Mouse (Mus musculus) liver, embryonic 13.5 days (tissue): ENCODE measurements around the gene Pacsin2. TPM values are rescaled to one million over a fixed set of nuclear protein-coding genes. Genes with fewer than 3 reads are reported as not detected.
A peak's percentile ranks its signal among the peaks of the same experiment; 100 is the strongest.
"Not testable (repeated sequence)": the region's sequence is repeated elsewhere in the genome, so short reads cannot be mapped to it uniquely, and the experiment has no call there.

Source experiments
- ATAC-seq: fragments of 200-750 bp; cut with Nextera tagmentation; 2 replicates; pipeline ENCODE4 v1.8.0; 2017; ENCODE audit warnings: low read depth, mild to moderate bottlenecking, moderate number of reproducible peaks, moderate library complexity
- DNase-seq: peaks from one replicate; pipeline ENCODE4 v3.0.0; 2022
- H3K27ac ChIP-seq: fragments of 300-500 bp; sonication (generic); 2 replicates; pipeline ENCODE4 v1.5.1; 2015; ENCODE audit warnings: moderate library complexity, mild to moderate bottlenecking, inconsistent platforms
- H3K27me3 ChIP-seq: fragments of 300-500 bp; sonication (generic); 2 replicates; pipeline ENCODE4 v1.6.1; 2015; ENCODE audit warnings: mild to moderate bottlenecking, inconsistent platforms
- H3K36me3 ChIP-seq: fragments of 300-500 bp; sonication (generic); 2 replicates; pipeline ENCODE4 v1.6.1; 2015; ENCODE audit warnings: mild to moderate bottlenecking, inconsistent platforms
- H3K4me1 ChIP-seq: fragments of 300-500 bp; sonication (generic); replicated peaks from 2 replicates; pipeline ENCODE4 v1.6.1; 2015; ENCODE audit warnings: inconsistent platforms
- H3K4me2 ChIP-seq: fragments of 300-500 bp; sonication (generic); 2 replicates; pipeline ENCODE4 v1.6.1; 2015; ENCODE audit warnings: inconsistent platforms, mild to moderate bottlenecking, moderate library complexity
- H3K4me3 ChIP-seq: fragments of 300-500 bp; sonication (generic); replicated peaks from 2 replicates; pipeline ENCODE4 v1.5.1; 2015; ENCODE audit warnings: mild to moderate bottlenecking, inconsistent platforms
- H3K9ac ChIP-seq: fragments of 300-500 bp; sonication (generic); 2 replicates; pipeline ENCODE4 v1.6.1; 2015; ENCODE audit warnings: mild to moderate bottlenecking, inconsistent platforms
- H3K9me3 ChIP-seq: fragments of 300-500 bp; sonication (generic); replicated peaks from 2 replicates; pipeline ENCODE4 v1.6.1; 2016; ENCODE audit warnings: inconsistent platforms
- WGBS: fragments of 180-500 bp; shearing (Covaris S2); methylation state at CpG from one replicate; pipeline ENCODE4 v1.1.7; 2015; ENCODE audit not compliant: insufficient replicate concordance; 5-methylcytosine and 5-hydroxymethylcytosine counted together
- polyA plus RNA-seq: library from polyadenylated mRNA; unstranded; fragments of >200 nt; fragmentation: Nextera tagmentation; extraction: Ambion mirVana; gene quantifications from 2 replicates; pipeline ENCODE4 v1.2.1, GENCODE M21; 2015

Gene Pacsin2
- polyA plus RNA-seq, 1 experiment from 2014 or later = 45.0 TPM

DNA sequence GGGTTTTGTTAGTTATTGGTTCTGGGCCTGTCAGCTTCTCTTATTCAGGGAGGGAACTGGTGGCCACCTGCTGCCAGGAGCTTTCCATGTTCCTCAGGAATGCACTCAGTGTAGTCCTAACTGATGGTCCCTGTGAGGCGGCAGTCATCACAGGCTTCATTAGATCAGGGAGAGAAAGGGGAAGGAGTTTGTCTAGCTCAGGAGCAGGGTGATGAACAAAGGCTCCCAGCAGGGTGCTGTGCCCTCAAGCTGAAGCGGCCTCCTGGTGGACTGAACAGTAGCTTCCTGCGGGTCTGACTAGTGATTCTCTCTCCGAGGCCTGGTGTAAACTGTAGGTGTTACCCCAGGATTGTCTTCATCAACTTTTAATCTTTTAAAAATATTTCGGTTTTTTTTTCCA lies 61.4 kb downstream of the Pacsin2 start:
- no peak overlapping the region for H3K4me2 ChIP-seq
- H3K36me3 ChIP-seq = peaks cover 43% of the 10 kb centered on the region
- ATAC-seq (no peak), DNase-seq (no peak)
- H3K4me1 ChIP-seq = peaks cover 40% of the 10 kb centered on the region
- H3K9me3 ChIP-seq = no peaks in the 10 kb centered on the region
- no peaks in the 10 kb centered on the region for H3K27me3 ChIP-seq
- WGBS = 76% methylated on average over 5 of the region's 5 CpGs
- H3K4me3 ChIP-seq = no peak overlapping the region
- H3K9ac ChIP-seq = no peak overlapping the region
- H3K27ac ChIP-seq = no peak overlapping the region

DNA sequence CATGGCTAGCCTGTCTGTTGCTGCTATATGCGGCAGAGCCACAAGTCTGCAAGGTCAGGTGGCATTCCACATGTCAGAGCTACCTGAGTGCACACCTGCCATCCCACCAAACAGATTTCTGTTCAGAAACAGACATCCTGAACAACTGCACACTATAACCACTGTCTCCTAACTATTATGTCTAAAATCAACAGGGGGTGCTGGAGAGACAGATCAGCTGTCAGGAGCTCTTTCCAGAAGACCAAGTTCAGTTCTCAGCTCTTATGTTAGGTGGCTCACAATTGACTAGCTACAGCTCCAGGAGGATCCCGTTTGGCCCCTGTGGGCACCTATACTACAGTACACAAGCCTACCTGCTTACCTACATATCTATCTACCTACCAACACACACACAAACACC lies 71.7 kb downstream of the Pacsin2 start:
- no peak overlapping the region for H3K4me2 ChIP-seq
- no peaks in the 10 kb centered on the region for H3K27me3 ChIP-seq
- no peaks in the 10 kb centered on the region for H3K4me1 ChIP-seq
- H3K4me3 ChIP-seq = no peak overlapping the region
- 73% methylated on average over 2 of the region's 2 CpGs for WGBS
- H3K36me3 ChIP-seq = peaks cover 86% of the 10 kb centered on the region
- no peak for ATAC-seq
- no peak for DNase-seq
- no peak overlapping the region for H3K9ac ChIP-seq
- no peaks in the 10 kb centered on the region for H3K9me3 ChIP-seq
- no peak overlapping the region for H3K27ac ChIP-seq

GRCm38 (mm10) chr15:83387911-83388310 lies 76.5 kb downstream of the Pacsin2 start:
- DNase-seq (no peak), ATAC-seq (no peak)
- H3K4me3 ChIP-seq = no peak overlapping the region
- H3K9me3 ChIP-seq = no peaks in the 10 kb centered on the region
- no peak overlapping the region for H3K9ac ChIP-seq
- H3K4me2 ChIP-seq = no peak overlapping the region
- 92% methylated on average over 2 of the region's 2 CpGs for WGBS
- peaks cover 98% of the 10 kb centered on the region for H3K36me3 ChIP-seq
- no peaks in the 10 kb centered on the region for H3K4me1 ChIP-seq
- H3K27ac ChIP-seq = no peak overlapping the region
- no peaks in the 10 kb centered on the region for H3K27me3 ChIP-seq

- 80% methylated on average over 2 of the region's 2 CpGs for WGBS
- no peaks in the 10 kb centered on the region for H3K27me3 ChIP-seq
- no peak overlapping the region for H3K4me3 ChIP-seq
- DNase-seq (no peak), ATAC-seq (no peak)
- no peak overlapping the region for H3K4me2 ChIP-seq
- no peaks in the 10 kb centered on the region for H3K9me3 ChIP-seq
- H3K4me1 ChIP-seq = peaks cover 13% of the 10 kb centered on the region
- no peak overlapping the region for H3K27ac ChIP-seq
- no peak overlapping the region for H3K9ac ChIP-seq
- peaks cover 100% of the 10 kb centered on the region for H3K36me3 ChIP-seq
These were observed 80.8 kb downstream of the Pacsin2 start for GRCm38 (mm10) chr15:83383633-83384032.

DNA sequence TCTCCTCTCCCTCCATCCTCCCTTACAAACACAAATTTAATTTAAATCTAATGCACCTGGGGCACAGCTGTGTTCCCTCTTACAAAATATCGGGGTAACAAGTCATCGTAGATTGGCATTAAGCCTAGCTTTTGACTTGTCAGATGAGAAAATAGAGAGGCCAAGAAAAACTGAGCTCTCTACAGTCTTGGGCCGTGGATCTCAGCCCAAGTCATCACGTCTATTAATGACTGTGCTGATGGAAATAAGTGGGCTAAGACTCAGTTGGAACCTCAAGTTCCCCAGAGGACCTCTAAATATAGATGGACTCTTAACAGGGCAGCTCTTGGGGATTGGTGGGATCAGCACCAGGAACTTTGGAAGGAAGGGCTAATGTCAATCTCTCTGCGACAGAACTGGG lies 81.3 kb downstream of the Pacsin2 start:
- Histone ChIP-seq H3K9ac (no peak overlapping the region), H3K27me3 (no peaks in the 10 kb centered on the region), H3K36me3 (peaks cover 100% of the 10 kb centered on the region), H3K9me3 (no peaks in the 10 kb centered on the region), H3K4me2 (no peak overlapping the region), H3K27ac (no peak overlapping the region; the same call in 1 of the 2 replicates), H3K4me3 (no peak overlapping the region), H3K4me1 (peaks cover 18% of the 10 kb centered on the region)
- no peak for DNase-seq
- ATAC-seq = no peak
- 87% methylated on average over 5 of the region's 5 CpGs for WGBS

GRCm38 (mm10) chr15:83382467-83382866 lies 81.9 kb downstream of the Pacsin2 start:
- Histone ChIP-seq H3K4me1 (peaks cover 24% of the 10 kb centered on the region), H3K9me3 (no peaks in the 10 kb centered on the region), H3K27ac (no peak overlapping the region), H3K9ac (no peak overlapping the region), H3K4me2 (no peak overlapping the region), H3K27me3 (no peaks in the 10 kb centered on the region), H3K36me3 (peaks cover 100% of the 10 kb centered on the region), H3K4me3 (no peak overlapping the region)
- WGBS = 93% methylated on average over 4 of the region's 4 CpGs
- ATAC-seq (no peak), DNase-seq (no peak)

DNA sequence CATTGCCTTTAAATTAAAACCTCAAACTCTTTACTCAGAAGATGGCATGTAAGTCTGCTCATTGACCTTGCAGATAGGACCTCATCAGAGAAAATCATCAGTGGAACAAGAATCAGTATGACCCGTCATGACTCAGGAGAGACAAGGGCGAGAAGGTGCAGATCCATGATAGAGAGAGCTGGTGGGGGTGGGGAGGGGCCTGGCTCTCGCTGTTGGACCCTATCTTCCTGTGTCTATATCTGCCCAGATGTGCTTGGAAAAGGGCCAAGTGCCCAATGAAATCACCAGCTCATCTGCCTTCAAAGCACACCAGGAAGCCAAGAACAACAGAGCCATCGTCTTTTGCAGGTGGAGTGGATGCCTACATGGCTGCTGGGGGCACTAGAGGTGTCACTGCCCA lies 87.3 kb downstream of the Pacsin2 start:
- H3K9me3 ChIP-seq = no peaks in the 10 kb centered on the region
- H3K27me3 ChIP-seq = no peaks in the 10 kb centered on the region
- peak overlapping the region; percentile 24 for H3K9ac ChIP-seq
- ATAC-seq (peak; percentile 74), DNase-seq (peak; percentile 64)
- peak overlapping the region; percentile 94 for H3K27ac ChIP-seq
- 25% methylated on average over 4 of the region's 4 CpGs for WGBS
- H3K4me1 ChIP-seq = peaks cover 70% of the 10 kb centered on the region
- peaks cover 79% of the 10 kb centered on the region for H3K36me3 ChIP-seq
- no peak overlapping the region for H3K4me3 ChIP-seq
- peak overlapping the region; percentile 38 for H3K4me2 ChIP-seq

GRCm38 (mm10) chr15:83375136-83375535 lies 89.3 kb downstream of the Pacsin2 start:
- Histone ChIP-seq H3K27ac (peak overlapping the region; percentile 94), H3K9me3 (no peaks in the 10 kb centered on the region), H3K4me3 (peak overlapping the region; percentile 12), H3K36me3 (peaks cover 63% of the 10 kb centered on the region), H3K27me3 (no peaks in the 10 kb centered on the region), H3K4me1 (peaks cover 70% of the 10 kb centered on the region), H3K9ac (peak overlapping the region; percentile 66), H3K4me2 (peak overlapping the region; percentile 54)
- WGBS = 21% methylated on average over 4 of the region's 4 CpGs
- DNase-seq (peak; percentile 82), ATAC-seq (peak; percentile 91)

- peaks cover 62% of the 10 kb centered on the region for H3K4me1 ChIP-seq
- no peaks in the 10 kb centered on the region for H3K27me3 ChIP-seq
- peaks cover 52% of the 10 kb centered on the region for H3K36me3 ChIP-seq
- ATAC-seq (no peak), DNase-seq (no peak)
- H3K4me3 ChIP-seq = no peak overlapping the region
- H3K27ac ChIP-seq = peak overlapping the region; percentile 70
- H3K9ac ChIP-seq = peak overlapping the region; percentile 53; the same call in 1 of the 2 replicates
- no peaks in the 10 kb centered on the region for H3K9me3 ChIP-seq
- no peak overlapping the region for H3K4me2 ChIP-seq
These were observed 90.3 kb downstream of the Pacsin2 start for GRCm38 (mm10) chr15:83374076-83374475.

- 63% methylated on average over 4 of the region's 4 CpGs for WGBS
- DNase-seq, H3K9ac ChIP-seq, H3K27ac ChIP-seq, H3K4me3 ChIP-seq, ATAC-seq, H3K4me2 ChIP-seq, H3K9me3 ChIP-seq, H3K27me3 ChIP-seq: not testable (repeated sequence)
- peaks cover 19% of the 10 kb centered on the region for H3K36me3 ChIP-seq
- H3K4me1 ChIP-seq = peaks cover 48% of the 10 kb centered on the region
These were observed 95.7 kb downstream of the Pacsin2 start for GRCm38 (mm10) chr15:83368702-83369101.

DNA sequence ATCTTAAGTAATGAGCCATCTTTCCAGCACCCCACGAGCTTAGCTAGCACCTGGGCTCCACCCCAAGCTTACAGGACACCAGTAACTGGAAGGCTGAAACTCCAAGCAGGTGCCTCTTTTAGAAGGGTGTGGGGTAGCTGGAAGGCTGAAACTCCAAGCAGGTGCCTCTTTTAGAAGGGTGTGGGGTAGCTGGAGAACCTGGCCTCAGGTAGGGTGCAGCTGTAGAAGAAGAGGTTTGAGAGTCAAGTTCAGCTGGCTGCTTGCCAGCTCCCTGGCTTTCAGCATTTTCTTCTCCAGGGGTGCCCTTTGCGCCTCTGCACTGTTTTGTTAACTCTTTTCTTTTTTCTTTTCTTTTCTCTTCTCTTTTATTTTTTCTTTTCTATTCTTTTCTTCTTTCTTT lies 96.1 kb downstream of the Pacsin2 start:
- ATAC-seq = no peak
- no peak overlapping the region for H3K4me2 ChIP-seq
- H3K27ac ChIP-seq = no peak overlapping the region
- no peak overlapping the region for H3K4me3 ChIP-seq
- DNase-seq = no peak
- peaks cover 48% of the 10 kb centered on the region for H3K4me1 ChIP-seq
- peaks cover 15% of the 10 kb centered on the region for H3K36me3 ChIP-seq
- H3K9me3 ChIP-seq = no peaks in the 10 kb centered on the region
- no peak overlapping the region for H3K9ac ChIP-seq
- WGBS = 68% methylated on average over 2 of the region's 2 CpGs
- H3K27me3 ChIP-seq = no peaks in the 10 kb centered on the region

GRCm38 (mm10) chr15:83366933-83367552 lies 97.4 kb downstream of the Pacsin2 start:
- Histone ChIP-seq H3K4me3 (peak overlapping the region; percentile 54), H3K4me1 (peaks cover 50% of the 10 kb centered on the region), H3K9ac (peak overlapping the region; percentile 60), H3K36me3 (peaks cover 2% of the 10 kb centered on the region; the same call in 1 of the 2 replicates), H3K27me3 (no peaks in the 10 kb centered on the region), H3K9me3 (no peaks in the 10 kb centered on the region), H3K27ac (no peak overlapping the region), H3K4me2 (peak overlapping the region; percentile 75)
- 13% methylated on average over 58 of the region's 58 CpGs for WGBS
- ATAC-seq (peak; percentile 83), DNase-seq (peak; percentile 90)
